Comparison of ENCODE assay signal across 17 mouse cellular contexts in the genomic region with DNA sequence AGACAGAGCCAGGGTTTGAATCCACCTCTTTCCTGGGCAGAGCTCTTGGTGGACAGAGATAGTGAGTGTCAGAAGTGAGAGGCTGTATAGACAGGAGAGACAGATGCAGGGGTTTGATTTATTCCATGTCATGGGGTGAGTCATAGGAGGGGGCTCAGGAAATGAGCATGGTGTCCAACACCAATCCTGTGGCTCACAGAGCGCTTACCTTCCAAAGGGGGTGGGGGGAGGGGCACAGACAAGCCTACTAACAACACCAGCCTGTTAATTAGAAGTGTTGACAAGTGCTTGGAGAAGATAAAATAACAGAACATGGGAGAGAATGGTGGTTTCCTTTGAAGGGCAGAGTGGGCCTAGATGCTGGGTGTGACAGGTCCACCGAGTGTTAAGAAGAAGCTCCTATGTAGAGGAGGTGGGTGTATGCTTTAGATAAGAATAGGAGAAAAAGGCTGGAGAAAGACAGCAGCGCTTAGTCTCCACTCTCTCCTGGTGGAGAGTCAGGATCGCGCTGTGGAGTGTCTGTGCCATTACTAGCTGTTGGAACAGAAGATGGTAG. TPM values are rescaled to one million over a fixed set of nuclear protein-coding genes. Genes with fewer than 3 reads are reported as not detected.
"Had no signal": no experiment of that assay in that cellular context is flagged by ENCODE, and none has a peak within 500 bp of the region (broad histone marks: within the 10 kb centered on the region; RNA-seq: fewer than 3 reads in every experiment).

No protein-coding gene starts in this region.

- ATAC-seq: midbrain, embryonic 16.5 days had no signal

- H3K27ac ChIP-seq: limb, embryonic 13.5 days; liver, embryonic 15.5 days; lung, embryonic 15.5 days; macrophage; midbrain, embryonic 12.5 days; neural tube, embryonic 13.5 days had no signal

- H3K4me1 ChIP-seq: liver, embryonic 15.5 days; lung, embryonic 15.5 days had no signal

- DNase-seq: kidney, adult 8-10 months; kidney, postnatal 36 days; left cerebral cortex, postnatal 4 days; lung, postnatal 14 days; retina, postnatal 1 day; right cerebral cortex, postnatal 4 days; spleen, adult 18-20 months; thymus, adult 18-20 months; thymus, postnatal 14 days had no signal

- H3K4me3 ChIP-seq: limb, embryonic 13.5 days; liver, embryonic 15.5 days; lung, embryonic 15.5 days; midbrain, embryonic 12.5 days; neural tube, embryonic 13.5 days had no signal

- H3K27me3 ChIP-seq: limb, embryonic 13.5 days; lung, embryonic 15.5 days; midbrain, embryonic 12.5 days; neural tube, embryonic 13.5 days had no signal

- H3K36me3 ChIP-seq: limb, embryonic 13.5 days; liver, embryonic 15.5 days; lung, embryonic 15.5 days; midbrain, embryonic 12.5 days had no signal

- H3K9ac ChIP-seq: limb, embryonic 13.5 days; liver, embryonic 15.5 days; lung, embryonic 15.5 days; midbrain, embryonic 12.5 days; neural tube, embryonic 13.5 days had no signal

- H3K9me3 ChIP-seq: limb, embryonic 13.5 days; liver, embryonic 15.5 days; lung, embryonic 15.5 days; midbrain, embryonic 12.5 days; neural tube, embryonic 13.5 days had no signal

- H3K4me2 ChIP-seq: limb, embryonic 13.5 days; liver, embryonic 15.5 days; lung, embryonic 15.5 days; midbrain, embryonic 12.5 days; neural tube, embryonic 13.5 days had no signal

RNA-seq across cellular contexts. Expression of a gene that starts 7.7 kb away (rescaled TPM):
- total RNA-seq: megakaryocyte-erythroid progenitor cell, adult 5-6 weeks had no signal
- polyA plus RNA-seq: macrophage had no signal
